Mouse (Mus musculus) forebrain, embryonic 15.5 days (tissue): Measurements from ENCODE around the gene Nkiras1. TPM values are rescaled to one million over a fixed set of nuclear protein-coding genes. Genes with fewer than 3 reads are reported as not detected.
"Not testable (repeated sequence)": the region's sequence is repeated elsewhere in the genome, so short reads cannot be mapped to it uniquely, and the experiment has no call there.

Experiments used
- ATAC-seq: fragments of 200-750 bp; cut with Nextera tagmentation; replicated peaks from 2 replicates; pipeline ENCODE4 v1.8.0; 2017; ENCODE audit warnings: mild to moderate bottlenecking, moderate TSS enrichment, moderate library complexity
- H3K27ac ChIP-seq: fragments of 300-500 bp; sonication (generic); replicated peaks from 2 replicates; pipeline ENCODE4 v1.5.1; 2015; ENCODE audit warnings: mild to moderate bottlenecking, inconsistent platforms
- H3K27me3 ChIP-seq: fragments of 300-500 bp; sonication (generic); 2 replicates; pipeline ENCODE4 v1.6.1; 2015; ENCODE audit warnings: inconsistent platforms
- H3K36me3 ChIP-seq: fragments of 300-500 bp; sonication (generic); 2 replicates; pipeline ENCODE4 v1.6.1; 2015; ENCODE audit warnings: mild to moderate bottlenecking, inconsistent platforms
- H3K4me1 ChIP-seq: fragments of 300-500 bp; sonication (generic); 2 replicates; pipeline ENCODE4 v1.6.1; 2015; ENCODE audit warnings: inconsistent platforms
- H3K4me2 ChIP-seq: fragments of 300-500 bp; sonication (generic); replicated peaks from 2 replicates; pipeline ENCODE4 v1.6.1; 2015; ENCODE audit warnings: mild to moderate bottlenecking, inconsistent platforms
- H3K4me3 ChIP-seq: fragments of 300-500 bp; sonication (generic); 2 replicates; pipeline ENCODE4 v1.5.1; 2015; ENCODE audit warnings: mild to moderate bottlenecking, inconsistent platforms
- H3K9ac ChIP-seq: fragments of 300-500 bp; sonication (generic); replicated peaks from 2 replicates; pipeline ENCODE4 v1.6.1; 2015; ENCODE audit warnings: mild to moderate bottlenecking, inconsistent platforms
- H3K9me3 ChIP-seq: fragments of 300-500 bp; sonication (generic); 2 replicates; pipeline ENCODE4 v1.6.1; 2016; ENCODE audit warnings: inconsistent platforms
- WGBS: fragments of 180-500 bp; shearing (Covaris S2); methylation state at CpG from one replicate; pipeline ENCODE4 v1.1.7; 2015; ENCODE audit warnings: mixed read lengths; 5-methylcytosine and 5-hydroxymethylcytosine counted together
- polyA plus RNA-seq: library from polyadenylated mRNA; unstranded; fragments of >200 nt; fragmentation: Nextera tagmentation; extraction: Ambion mirVana; gene quantifications from 2 replicates; pipeline ENCODE4 v1.2.1, GENCODE M21; 2015

Nkiras1 gene
- polyA plus RNA-seq, result 29.5 and 33.3 TPM in 2 replicates

- H3K9ac ChIP-seq, result peak within 1 kb of the TSS; percentile 99
- H3K27me3 ChIP-seq, result no peaks in the 10 kb centered on the region
- no peaks in the 10 kb centered on the region for H3K9me3 ChIP-seq
- H3K27ac ChIP-seq, result peak within 1 kb of the TSS; percentile 83
- peak within 1 kb of the TSS; percentile 93 for H3K4me3 ChIP-seq
- under 1% methylated on average over 78 of the region's 78 CpGs for WGBS
- peak within 1 kb of the TSS; percentile 74 for H3K4me2 ChIP-seq
- peak; percentile 100 for ATAC-seq
- H3K36me3 ChIP-seq, result peaks cover 22% of the 10 kb centered on the region
- H3K4me1 ChIP-seq, result peaks cover 32% of the 10 kb centered on the region
Measured at GRCm38 (mm10) chr14:18270529-18271441, at the start of gene Nkiras1, which contains the start of gene Rpl15. Gene Nkiras1, plus strand, starts transcription at chr14:18271136. Gene Rpl15, minus strand, starts transcription at chr14:18271391.

DNA sequence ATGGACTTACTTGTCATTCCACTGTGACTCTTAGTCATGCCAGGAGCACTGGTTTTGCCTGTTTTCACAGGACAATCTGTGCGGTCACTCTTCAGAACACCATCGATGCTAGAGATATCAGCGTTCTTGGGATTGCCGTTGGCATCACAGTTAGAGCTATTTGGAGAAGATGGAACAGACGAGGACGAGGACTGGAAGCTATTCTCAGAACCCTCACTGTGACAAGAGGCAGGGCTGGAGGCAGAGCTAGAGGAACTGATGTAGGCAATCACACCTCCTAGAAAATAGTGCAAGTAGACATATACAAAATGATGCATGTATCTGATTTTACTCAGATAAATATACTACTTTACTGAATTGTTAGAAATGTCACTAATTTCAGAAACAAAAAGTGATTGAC lies 49.0 kb upstream of the Nkiras1 start:
- Histone ChIP-seq H3K9ac (no peak overlapping the region), H3K4me2 (no peak overlapping the region), H3K4me3 (no peak overlapping the region), H3K36me3 (no peaks in the 10 kb centered on the region), H3K4me1 (peaks cover 3% of the 10 kb centered on the region; the same call in 1 of the 2 replicates), H3K27me3 (no peaks in the 10 kb centered on the region), H3K27ac (no peak overlapping the region), H3K9me3 (no peaks in the 10 kb centered on the region)
- WGBS, result 93% methylated on average over 6 of the region's 6 CpGs
- ATAC-seq, result no peak

DNA sequence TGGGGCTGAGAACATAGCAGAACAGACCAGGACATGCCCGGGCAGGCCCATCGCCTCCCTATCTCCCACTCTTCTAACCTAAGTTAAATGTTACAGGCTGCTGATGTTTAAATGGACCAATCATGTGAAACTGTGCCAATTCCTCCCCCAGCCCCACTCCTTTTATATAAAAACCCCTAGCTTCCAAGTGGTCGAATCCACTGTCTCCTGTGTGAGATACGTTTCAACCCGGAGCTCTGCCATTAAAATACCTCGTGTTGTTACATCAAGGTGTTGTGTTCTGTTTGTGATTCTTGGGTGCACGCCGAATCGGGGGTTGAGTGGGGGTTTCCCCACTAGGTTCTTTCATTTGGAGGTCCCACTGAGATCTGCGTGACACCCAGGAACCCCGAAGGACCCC lies 45.5 kb upstream of the Nkiras1 start:
- not testable (repeated sequence) for H3K9me3 ChIP-seq, H3K27me3 ChIP-seq, H3K36me3 ChIP-seq, H3K9ac ChIP-seq, H3K4me2 ChIP-seq, H3K4me1 ChIP-seq, ATAC-seq, H3K27ac ChIP-seq, H3K4me3 ChIP-seq
- WGBS, result 91% methylated on average over 11 of the region's 11 CpGs

- H3K27ac ChIP-seq, H3K4me1 ChIP-seq, H3K4me3 ChIP-seq, ATAC-seq, H3K27me3 ChIP-seq, H3K9ac ChIP-seq, H3K36me3 ChIP-seq, H3K9me3 ChIP-seq: not testable (repeated sequence)
- H3K4me2 ChIP-seq, result peak overlapping the region; percentile 6; the same call in 1 of the 2 replicates
- 38% methylated on average over 11 of the region's 11 CpGs for WGBS
Measured at GRCm38 (mm10) chr14:18226181-18226580, 44.8 kb upstream of the Nkiras1 start.

GRCm38 (mm10) chr14:18229751-18230150 lies 41.2 kb upstream of the Nkiras1 start:
- 92% methylated on average over 10 of the region's 10 CpGs for WGBS
- H3K4me3 ChIP-seq, H3K9ac ChIP-seq, ATAC-seq, H3K36me3 ChIP-seq, H3K9me3 ChIP-seq, H3K27ac ChIP-seq, H3K4me1 ChIP-seq, H3K27me3 ChIP-seq, H3K4me2 ChIP-seq: not testable (repeated sequence)

- 95% methylated on average over 8 of the region's 8 CpGs for WGBS
- H3K9ac ChIP-seq, H3K27ac ChIP-seq, H3K4me2 ChIP-seq, H3K9me3 ChIP-seq, H3K4me3 ChIP-seq, ATAC-seq, H3K36me3 ChIP-seq, H3K27me3 ChIP-seq, H3K4me1 ChIP-seq: not testable (repeated sequence)
Measured at GRCm38 (mm10) chr14:18231866-18232265, 39.1 kb upstream of the Nkiras1 start.

GRCm38 (mm10) chr14:18233076-18233475 lies 37.9 kb upstream of the Nkiras1 start:
- Histone ChIP-seq H3K4me2 (no peak overlapping the region), H3K36me3 (no peaks in the 10 kb centered on the region), H3K27me3 (no peaks in the 10 kb centered on the region), H3K4me3 (no peak overlapping the region), H3K27ac (no peak overlapping the region), H3K4me1 (no peaks in the 10 kb centered on the region; the same call in 1 of the 2 replicates), H3K9ac (no peak overlapping the region), H3K9me3 (no peaks in the 10 kb centered on the region)
- 73% methylated on average over 2 of the region's 2 CpGs for WGBS
- ATAC-seq, result no peak

GRCm38 (mm10) chr14:18233981-18234960 lies 36.7 kb upstream of the Nkiras1 start:
- WGBS, result 69% methylated on average over 5 of the region's 5 CpGs
- Histone ChIP-seq H3K36me3 (no peaks in the 10 kb centered on the region), H3K9me3 (no peaks in the 10 kb centered on the region), H3K27ac (no peak overlapping the region), H3K4me1 (no peaks in the 10 kb centered on the region; the same call in 1 of the 2 replicates), H3K9ac (no peak overlapping the region), H3K4me3 (no peak overlapping the region), H3K4me2 (no peak overlapping the region), H3K27me3 (no peaks in the 10 kb centered on the region)
- no peak for ATAC-seq

- not testable (repeated sequence) for H3K4me1 ChIP-seq, H3K27ac ChIP-seq, H3K4me2 ChIP-seq, H3K27me3 ChIP-seq, H3K36me3 ChIP-seq, H3K9ac ChIP-seq, ATAC-seq, H3K9me3 ChIP-seq, H3K4me3 ChIP-seq
- 85% methylated on average over 2 of the region's 2 CpGs for WGBS
Measured at GRCm38 (mm10) chr14:18236496-18237235, 34.3 kb upstream of the Nkiras1 start.

DNA sequence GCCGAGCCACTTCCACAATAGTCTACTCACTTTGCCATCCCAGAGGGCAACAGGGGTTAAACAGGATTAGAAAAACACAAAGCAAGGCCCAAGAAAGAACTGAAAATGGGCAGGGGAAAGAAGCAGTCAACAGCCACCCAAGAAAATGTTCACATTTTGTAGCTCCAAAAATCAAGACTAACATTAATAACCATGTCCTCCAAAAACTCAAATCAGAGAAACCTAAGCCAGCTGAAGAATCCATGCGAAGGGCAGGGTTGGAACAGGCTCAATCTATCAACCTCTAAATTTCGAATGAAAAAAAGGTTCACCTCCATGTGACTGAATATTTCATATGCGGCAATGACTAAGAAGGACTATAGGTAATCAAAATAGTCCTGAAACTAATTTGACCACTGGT lies 33.6 kb upstream of the Nkiras1 start:
- Histone ChIP-seq H3K36me3 (no peaks in the 10 kb centered on the region), H3K9ac (no peak overlapping the region), H3K27me3 (no peaks in the 10 kb centered on the region), H3K9me3 (no peaks in the 10 kb centered on the region), H3K4me2 (peak overlapping the region; percentile 70; the same call in 1 of the 2 replicates), H3K4me1 (peaks cover 3% of the 10 kb centered on the region; the same call in 1 of the 2 replicates), H3K4me3 (no peak overlapping the region), H3K27ac (no peak overlapping the region)
- ATAC-seq, result no peak
- 53% methylated on average over 4 of the region's 4 CpGs for WGBS

DNA sequence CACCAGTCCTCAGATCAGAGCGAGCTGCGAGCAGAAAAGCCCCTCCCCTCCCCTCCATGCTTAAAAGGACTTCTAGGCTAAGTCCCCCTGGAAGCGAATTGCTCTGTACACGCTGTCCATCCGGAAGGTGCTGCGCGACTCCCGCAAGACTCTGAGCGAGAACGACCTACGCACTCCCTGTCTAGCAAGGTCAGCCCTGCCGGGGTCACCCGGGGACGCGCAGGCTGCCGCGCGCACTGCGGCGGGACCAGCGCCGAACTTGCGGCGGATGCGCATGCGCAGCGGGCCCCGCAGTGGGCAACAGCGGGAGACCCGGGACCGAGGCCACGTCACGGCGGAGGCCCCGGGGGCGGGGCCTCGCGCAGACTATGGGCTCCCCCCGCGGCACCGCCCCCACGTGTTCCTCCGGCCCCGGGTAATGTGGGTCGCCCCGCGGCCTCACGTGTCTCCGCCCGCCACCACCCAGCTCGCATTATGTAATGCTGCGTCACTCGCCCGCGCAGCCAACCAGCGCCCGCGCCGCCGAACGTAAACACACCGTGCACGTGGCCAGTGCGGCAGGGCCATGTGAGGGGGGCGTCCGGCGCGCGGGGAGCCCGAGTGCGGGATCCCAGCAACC lies 32.7 kb upstream of the Nkiras1 start:
- Histone ChIP-seq H3K36me3 (no peaks in the 10 kb centered on the region), H3K27me3 (no peaks in the 10 kb centered on the region), H3K9me3 (no peaks in the 10 kb centered on the region), H3K9ac (peak overlapping the region; percentile 73), H3K4me3 (peak overlapping the region; percentile 98), H3K27ac (peak overlapping the region; percentile 85), H3K4me2 (peak overlapping the region; percentile 70), H3K4me1 (peaks cover 3% of the 10 kb centered on the region; the same call in 1 of the 2 replicates)
- under 1% methylated on average over 71 of the region's 71 CpGs for WGBS
- peak; percentile 97 for ATAC-seq
